Mouse (Mus musculus) embryo, embryonic 11 days (tissue): Measurements from ENCODE around the gene Ncaph2.
A peak's percentile ranks its signal among the peaks of the same experiment; 100 is the strongest.

ENCODE experiments used
- DNase-seq: peaks from one replicate; pipeline ENCODE4 v3.0.0-alpha.2; 2015

The Ncaph2 gene

DNA sequence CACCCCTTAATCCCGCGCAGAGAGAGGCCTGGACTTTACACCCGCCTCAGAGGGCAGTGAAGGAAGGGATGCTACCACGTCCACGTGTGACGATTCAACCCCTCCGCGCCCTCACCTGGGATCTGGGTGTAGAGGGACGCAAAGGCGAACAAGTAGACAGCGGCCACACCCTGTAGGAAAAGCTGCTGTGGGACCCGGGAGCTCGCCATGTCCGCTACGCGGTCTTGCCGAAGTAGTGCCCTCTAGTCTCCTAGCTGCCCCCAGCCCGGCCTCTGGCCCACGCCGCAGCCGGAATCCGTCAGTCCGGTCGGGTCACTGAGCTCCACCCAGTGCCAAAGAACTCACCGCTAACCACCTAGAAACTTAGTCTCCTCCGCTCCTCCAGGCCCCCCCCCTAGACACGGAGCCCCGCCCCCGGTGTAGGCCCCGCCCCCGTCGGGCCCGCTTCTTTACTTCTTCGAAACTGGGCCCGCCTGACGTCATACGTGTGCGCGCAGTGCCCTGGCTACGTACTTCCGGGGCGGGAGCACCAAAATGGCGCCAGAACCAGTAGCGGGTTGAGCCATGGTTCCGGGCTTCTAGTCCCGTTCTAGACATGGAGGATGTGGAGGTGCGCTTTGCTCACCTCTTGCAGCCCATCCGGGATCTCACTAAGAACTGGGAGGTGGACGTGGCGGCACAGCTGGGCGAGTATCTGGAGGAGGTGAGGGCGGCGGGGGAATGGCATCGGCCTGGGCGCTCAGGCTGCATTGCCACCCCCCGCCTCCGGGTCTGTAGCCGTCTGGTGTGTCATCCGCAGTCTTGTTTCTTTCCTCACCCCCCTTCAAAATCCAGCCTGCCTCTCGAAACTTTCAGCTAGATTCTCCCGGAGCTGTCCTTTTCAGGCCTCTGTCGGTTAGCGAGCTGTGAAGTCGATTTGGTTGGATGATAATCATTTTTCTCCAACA is at the start of gene Ncaph2, which contains the start of gene Lmf2:
Gene Ncaph2 (plus strand): TSS at position 479 of the 947 bp plus-strand sequence.
Gene Lmf2 (minus strand): TSS at position 419 of the 947 bp plus-strand sequence.
- peak; percentile 98 for DNase-seq

DNA sequence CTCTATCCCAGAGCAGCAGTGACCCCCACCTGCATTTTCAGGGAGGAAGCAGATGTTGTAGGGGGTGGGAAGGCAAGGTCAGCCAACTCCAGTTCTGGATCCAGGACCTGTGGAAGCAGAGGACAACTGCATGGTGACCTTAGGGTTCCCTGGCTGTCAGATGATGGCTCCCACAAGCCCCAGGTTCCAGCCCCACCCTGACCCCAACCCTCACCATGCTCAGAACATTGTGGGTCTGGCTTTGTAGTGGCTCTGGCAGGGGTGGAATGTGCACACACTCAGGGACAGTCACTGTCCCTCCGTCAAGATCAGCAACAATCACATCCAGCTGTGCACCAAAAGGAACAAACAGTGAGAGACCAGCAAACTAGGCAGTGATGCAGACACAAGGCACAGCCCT is 49.6 kb upstream of the Ncaph2 start:
- no peak for DNase-seq

DNA sequence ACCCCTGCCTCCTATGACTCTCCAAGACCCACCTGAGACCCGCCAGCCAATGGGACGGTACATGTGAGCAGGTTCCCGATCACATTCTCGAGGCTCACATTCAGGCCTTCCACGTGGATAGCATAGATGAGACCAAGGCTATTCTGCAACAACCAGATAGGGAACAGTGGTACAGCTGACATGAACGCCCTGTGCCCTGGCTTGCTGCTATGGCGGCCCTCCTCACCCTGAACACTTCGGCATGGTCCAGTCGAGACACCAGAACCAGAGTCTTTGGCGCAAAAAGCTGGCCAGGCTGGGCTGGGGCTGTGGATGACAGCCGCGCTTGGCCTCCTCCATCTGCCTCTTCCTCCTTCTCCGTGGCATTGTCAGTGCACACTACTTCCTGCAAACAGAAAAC is 48.1 kb upstream of the Ncaph2 start:
- no peak for DNase-seq

DNA sequence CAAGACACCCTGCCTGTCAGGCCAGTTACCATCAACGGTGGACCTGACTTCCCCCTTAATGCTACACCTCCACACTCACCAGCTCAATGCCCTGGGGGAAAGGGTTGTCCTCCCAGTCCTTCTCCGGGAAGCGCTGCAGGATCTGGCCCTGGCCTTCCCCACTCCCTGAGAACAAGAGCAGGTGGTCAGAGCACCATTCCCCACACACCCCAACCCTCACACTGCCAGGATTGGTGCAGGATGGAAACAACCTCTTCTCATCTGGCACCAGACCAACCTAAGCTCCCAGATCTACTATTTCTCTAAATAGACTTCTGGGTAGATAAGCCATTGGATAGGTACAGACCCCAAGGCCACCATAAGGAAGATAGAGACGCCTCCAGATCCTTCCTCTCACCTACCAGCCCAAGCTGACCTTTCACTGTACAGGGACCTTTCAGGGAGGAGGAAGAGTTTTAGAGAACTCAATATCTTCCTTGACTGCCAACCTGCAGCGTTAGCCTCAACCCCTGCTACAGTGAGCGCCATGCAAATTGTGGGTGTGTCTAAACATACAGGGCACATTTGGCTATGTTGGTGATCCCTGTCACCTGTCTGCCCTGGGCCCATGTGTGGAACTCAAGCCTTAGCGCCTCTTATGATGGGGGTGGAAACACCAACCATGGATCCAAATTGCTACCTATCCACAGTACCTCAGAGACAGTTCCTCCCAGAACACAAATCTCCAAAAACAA is 46.9 kb upstream of the Ncaph2 start:
- no peak for DNase-seq

DNA sequence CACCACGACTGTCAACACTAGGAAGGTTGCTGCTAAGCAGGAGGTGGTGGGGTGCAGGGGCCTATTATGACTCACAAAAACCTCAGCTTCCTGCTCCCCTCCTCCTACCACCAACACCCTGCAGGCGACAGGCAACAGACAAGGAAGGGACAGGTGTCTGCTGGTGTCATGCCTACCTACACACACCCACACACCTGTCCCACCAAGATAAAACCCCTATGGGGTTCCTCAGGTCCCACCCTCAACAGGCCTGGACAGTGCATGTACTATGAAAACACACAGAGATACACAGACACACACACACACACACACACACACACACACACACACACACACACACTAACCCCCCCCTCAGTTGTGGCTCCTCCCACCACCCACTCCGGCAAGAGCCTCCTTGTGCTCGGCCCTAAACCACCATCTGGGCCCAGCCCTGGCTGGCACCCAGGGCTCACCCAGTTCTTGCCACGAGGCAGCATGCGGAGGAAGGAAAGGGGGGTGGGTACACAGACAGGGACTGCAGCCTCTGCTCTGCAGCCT is 45.5 kb upstream of the Ncaph2 start:
- DNase-seq, result no peak

DNA sequence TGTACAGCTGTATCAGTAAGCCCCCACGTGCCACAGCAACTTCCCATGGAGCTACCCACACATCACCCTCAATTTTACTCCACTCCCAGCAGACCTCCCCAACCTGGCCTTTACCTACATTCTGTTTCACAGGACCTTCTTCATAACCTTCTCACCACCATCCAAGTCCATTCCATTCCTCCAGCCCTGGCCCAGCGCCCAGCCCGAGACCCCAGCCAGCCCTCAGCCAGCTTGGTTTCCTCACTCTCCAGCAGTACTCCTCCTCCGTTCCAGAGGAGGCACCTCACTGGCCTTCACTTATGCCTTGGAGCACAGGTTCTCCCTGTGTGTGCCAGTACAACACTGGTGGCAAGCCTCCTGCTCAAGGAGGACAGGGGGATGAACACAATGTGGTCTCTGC is 42.2 kb upstream of the Ncaph2 start:
- DNase-seq, result no peak

DNA sequence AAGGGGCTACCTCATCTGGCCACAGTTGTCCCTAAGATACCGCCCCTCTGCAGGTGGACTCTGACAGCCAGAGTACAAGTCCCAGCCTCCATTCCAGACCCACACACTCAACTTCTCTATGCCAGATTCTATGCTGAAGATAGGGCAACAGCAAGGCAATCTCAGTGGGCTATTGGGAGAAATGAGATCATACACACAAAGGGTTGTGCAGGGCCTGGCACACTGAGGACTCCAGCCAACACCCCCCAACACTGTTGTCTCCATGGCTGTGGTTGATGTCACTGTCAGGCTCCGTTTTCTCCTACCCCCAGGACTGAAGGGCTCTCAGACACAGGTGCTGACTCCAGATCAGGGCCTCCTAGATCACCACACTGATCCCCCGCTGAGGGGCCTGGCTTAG is 41.4 kb upstream of the Ncaph2 start:
- DNase-seq, result no peak

DNA sequence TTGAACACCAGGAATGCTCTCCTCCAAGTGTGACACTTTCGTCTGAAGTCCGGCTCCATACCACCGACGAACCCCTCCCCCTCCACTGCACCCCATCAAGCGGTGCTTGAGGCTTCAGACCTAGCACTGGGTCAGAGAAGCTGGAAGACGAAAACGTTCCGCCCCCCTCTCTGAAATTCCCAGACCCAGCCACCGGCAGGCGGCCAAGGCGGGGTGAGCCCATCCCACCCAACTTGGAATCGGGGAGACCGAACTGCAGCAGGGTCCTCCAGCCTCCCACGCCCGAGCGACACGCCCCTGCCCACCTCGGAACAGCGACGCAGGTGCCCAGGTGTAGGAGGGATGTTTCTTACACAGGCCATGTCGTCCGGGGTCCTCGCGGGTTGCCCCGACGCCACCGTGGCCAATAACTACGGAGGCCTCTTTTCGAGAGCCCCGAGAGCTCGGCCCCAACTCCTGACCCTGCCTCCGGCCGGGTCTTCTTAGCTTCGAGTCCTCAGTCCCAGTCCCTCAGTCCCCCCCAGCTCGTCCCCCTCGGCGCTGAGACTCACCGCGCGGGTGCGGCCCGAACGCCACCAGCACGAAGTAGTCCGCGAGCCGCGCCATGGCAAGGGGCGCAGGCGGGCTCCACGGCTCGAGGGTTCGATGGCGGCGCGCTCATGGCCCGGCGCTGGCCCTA is 40.9 kb upstream of the Ncaph2 start:
- DNase-seq, result peak; percentile 49

DNA sequence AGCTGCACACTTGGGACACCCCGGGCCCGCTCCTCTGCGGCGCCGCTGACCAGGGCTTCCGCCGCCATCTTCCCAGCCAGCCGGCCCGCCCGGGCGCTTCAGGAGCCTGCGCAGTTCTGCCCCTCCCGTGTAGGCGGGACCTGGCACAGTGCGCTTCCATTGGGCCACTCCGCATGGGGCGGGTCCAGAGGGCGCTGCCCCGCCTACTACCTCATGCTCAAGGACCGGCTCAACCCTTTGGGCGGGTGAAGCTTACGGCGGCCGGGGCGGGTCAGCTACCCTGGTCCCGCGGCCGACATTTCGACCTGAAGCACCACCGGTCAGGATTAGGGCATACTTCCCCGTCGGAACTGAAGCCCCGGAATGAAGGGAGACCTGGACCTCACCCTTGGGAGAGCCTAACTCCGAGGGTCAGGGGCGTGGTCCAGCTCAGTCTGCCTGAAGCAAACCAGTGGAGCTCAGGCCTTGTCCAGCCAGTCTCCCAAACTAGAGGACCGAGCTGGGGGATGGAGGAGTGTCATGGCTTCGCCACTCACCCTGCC is 40.3 kb upstream of the Ncaph2 start, which contains the start of gene Sbf1:
Gene Sbf1 (minus strand): TSS at position 122 of the 542 bp plus-strand sequence.
- DNase-seq, result peak; percentile 98

DNA sequence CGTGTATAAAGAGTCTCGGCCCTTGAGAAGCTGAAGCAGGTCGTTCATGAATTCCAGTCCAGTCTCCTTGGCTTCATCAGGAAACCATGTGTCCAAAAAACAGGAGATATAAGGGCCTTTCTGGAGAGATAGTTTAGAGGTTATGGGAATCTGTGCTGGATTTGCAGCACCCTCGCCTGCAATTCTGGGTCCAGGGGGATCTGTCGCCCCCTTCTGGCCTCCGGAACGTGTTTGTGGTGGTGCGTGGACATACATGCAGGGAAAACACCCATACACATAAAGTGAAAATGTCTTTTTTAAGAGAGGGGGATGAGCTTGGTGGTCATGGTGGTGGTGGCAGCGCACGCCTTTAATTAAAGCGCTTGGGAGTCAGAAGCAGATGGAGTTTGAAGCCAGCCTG is 39.4 kb upstream of the Ncaph2 start:
- peak; percentile 22 for DNase-seq

DNA sequence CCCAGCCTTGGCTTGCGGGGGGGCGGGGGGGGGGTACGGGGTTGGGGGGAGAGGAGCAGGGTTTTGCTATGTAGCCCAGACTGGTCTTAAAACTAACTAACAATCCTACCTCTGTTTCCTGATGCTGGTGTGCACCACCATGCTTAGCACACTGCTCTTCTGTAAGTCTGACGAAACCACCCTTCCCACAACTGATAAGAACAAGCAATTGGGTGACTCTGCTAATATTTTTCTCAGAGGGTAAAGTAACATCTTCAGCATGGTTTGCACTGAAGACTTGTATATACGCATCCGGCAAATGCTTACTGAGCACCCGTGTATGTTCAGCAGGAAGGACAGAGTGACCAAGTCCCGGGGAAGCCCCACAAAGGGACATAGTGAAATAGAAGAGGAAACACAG is 34.3 kb upstream of the Ncaph2 start:
- DNase-seq, result no peak

DNA sequence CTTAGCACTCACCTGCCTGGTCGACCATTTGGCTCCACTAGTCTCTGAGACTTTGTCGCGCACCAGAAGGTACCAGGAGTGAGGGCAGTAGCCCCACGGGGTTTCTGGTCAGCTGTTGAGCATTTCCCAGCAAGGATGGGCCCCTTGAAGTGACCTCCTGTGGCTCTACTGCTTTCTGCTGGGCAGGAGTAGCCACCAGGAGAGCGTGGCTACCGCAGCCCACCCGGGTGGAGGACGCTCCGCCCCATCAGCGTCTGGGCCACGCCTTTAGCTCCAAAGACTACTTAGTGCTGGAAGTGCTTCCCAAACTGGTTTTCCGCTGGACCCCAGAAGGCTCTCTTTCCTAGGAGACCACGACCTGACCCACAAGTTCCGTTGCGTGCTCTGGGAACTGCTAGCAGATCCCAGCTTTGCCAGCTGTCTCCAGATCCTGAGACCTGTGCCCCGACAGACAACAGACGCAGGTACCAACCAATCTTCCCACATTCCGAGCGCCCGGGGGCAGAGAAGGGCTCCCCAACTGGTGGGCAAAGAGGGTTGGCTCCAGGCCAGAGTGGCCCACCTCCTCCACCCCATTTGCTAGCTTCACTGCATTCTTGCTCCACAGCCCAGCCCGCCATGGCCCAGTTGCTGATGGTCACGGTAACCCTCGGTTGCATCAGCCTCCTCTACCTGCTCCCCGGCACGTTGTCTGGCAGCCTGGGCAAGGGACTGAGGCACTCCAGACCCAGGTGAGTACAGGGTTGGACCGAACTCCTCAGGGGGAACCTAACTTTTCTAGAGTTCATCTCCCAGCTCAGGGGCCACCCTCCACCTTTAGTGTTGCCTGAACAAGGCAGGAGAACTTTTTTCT is 32.6 kb upstream of the Ncaph2 start, which contains the start of gene Adm2:
Gene Adm2 (plus strand): TSS at position 51 of the 853 bp plus-strand sequence.
- peak; percentile 30 for DNase-seq

DNA sequence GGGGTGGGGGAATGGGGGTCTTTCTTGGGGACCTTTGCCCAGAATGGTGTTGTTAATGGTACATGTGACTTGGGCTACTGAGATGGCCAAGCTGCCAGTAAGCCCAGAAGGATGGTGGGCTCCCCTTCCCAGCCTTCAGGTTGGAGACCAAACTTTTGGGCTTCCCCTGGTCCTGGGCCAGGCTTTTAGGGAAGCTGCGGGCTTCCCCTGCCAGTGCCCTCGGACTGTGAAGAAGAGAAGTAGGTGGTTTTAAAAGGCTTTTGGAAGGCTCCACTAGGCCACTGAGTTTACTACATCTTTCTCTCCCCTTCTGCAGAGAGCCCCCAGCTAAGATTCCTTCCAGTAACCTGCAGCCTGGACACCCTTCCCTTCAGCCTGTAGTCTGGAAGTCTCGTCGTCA is 31.9 kb upstream of the Ncaph2 start:
- no peak for DNase-seq

DNA sequence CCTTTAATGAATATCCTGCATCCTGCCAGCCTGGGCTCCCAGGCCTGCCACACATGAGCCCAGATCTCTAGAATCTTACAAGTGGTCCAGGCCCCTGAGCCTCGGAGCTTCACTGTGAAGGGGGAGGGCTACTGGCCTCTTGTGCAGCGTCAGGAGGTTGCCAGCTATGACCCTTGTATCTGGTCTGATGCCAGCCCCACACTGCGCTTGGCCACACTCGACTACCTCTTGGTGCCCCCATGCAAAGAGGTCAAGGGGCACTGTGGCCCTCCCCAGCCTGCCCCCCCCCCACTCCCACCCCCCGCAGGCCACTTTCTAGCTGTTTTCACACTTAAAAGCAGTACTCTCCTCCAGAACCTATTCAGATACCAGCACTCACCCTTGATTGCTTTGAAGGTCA is 29.1 kb upstream of the Ncaph2 start:
- no peak for DNase-seq

DNA sequence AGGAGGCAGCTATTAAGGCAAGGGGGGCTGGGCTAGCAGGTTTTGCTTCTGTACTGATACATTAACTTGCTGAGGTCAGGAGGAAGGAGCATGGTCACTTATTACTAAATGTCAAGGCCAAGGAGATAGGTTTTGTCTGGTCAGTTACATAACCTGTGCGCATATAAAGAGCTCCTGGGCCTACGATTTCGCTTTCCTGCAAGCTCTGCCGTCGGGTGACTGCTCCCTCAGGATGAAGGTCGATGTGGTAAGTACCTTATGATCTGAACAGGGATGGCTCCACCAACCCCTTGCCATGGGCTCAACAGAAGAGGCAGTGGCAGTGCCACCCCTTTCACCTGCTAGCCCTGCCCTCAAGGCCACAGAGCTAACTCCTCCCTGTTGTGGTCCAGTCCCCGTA is 21.2 kb upstream of the Ncaph2 start, which contains the start of gene Miox:
Gene Miox (plus strand): TSS at position 128 of the 400 bp plus-strand sequence.
- DNase-seq, result no peak

DNA sequence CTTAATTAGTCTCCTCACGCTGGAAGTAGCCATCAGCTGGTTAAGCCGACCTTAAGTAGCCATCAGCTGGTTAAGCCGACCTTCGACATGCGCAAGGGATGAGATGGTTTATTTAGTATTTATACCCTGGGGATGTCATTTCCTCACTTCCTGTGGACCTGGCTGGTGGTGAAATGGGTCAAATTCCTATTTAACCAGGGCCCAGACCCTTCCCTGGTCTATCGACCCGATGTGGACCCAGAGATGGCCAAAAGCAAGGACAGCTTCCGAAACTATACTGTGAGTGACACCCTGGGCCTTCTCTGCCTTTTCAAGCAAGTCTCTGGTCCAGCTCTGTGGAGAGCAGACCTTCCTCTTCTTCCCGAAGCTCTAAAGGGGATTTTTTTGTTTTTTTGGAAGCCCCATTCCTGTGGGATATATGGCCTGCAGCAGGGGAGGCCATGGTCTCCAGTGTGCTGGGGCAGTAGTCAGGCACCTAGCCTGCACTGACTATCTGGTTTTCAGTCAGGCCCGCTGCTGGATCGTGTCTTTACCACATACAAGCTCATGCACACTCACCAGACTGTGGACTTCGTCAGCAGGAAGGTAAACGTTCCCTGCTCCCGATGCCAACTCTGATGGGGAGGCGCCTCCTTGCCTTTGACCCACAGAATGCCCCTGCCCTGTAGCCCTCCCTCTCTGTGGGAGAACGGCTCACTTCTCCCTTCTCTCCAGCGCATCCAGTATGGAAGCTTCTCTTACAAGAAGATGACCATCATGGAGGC is 20.6 kb upstream of the Ncaph2 start:
- DNase-seq, result no peak

DNA sequence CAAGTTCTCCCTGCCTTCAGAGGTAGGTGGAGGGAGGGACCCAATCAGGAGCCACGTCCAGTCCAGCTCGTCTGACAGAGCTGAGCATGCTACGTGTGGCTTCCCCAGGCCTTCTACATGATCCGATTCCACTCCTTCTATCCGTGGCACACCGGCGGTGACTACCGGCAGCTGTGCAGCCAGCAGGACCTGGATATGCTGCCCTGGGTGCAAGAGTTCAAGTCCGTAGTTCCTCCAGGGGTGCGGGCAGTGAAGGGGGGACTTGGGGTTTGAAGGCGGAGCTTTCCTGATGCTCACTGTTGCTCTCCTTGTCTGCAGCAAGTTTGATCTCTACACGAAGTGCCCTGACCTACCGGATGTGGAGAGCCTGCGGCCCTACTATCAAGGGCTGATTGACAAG is 19.1 kb upstream of the Ncaph2 start:
- DNase-seq, result no peak

DNA sequence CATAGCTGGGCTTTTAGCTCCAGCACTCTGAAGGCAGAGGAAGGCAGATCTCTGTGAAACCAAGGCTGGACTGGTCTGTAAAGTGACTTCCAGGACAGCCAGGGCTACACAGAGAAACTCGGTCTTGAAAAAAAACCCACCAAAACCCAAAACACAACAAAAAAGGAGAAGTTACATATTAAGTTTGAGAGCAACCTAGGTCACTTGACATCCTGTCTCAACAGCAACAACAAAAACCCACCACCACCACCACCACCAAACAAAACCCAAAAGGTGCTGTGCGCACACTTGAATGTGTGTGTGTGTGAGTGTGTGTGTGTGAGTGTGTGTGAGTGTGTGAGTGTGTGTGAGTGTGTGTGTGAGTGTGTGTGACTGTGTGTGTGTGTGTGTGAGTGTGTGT is 15.8 kb upstream of the Ncaph2 start:
- DNase-seq, result no peak

DNA sequence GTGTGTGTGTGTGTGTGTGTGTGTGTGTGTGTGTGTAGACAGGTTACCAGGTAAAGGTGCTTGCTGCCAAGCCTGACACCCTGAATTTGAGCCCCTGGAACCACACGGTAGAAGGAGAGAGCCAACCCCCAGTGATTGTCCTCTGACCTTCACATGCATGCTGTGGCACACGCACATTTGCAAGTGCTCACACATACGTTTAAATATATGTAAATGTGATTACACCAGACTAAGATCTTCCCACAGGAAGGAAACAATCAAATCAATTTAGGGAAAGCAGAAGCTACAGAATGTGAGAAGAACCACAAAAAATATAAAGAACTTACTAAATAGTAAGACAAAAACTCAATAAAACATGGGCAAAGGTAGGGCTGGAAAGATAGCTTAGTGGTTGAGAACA is 15.4 kb upstream of the Ncaph2 start:
- no peak for DNase-seq

DNA sequence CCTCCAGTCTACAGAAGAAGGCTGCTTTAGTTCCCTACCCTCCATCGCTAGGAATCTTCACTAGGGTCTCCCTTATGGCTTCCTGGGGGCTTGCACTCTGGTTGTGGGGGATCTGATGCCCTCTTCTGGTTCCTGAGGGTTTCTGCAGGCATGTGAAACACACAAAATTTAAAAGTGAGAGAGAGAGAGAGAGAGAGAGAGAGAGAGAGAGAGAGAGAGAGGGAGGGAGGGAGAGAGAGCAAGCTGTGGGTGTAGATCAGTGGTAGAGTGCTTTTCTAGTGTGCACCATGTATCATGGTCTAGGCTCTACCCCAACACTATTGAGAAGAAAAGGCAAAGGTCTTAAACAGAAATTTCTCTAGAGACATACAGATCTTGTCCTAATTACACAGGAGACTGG is 13.8 kb upstream of the Ncaph2 start:
- no peak for DNase-seq

DNA sequence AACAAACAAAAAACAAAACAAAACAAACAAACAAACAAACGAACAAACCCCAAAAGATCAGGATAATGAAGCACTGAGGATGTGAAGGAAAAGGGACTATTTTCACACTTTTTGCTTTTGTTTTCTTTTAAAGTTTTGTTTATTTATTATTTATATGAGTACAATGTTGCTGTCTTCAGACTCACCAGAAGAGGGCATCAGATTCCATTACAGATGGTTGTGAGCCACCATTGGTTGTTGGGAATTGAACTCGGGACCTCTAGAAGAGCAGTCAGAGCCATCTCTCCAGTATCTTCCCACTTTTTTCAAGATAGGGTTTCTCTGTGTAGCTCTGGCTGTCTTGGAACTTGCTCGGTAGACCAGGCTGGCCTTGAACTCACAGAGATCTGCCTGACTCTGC is 12.2 kb upstream of the Ncaph2 start:
- no peak for DNase-seq
